Mouse (Mus musculus): ENCODE measurements around the gene Sost. TPM values are rescaled to one million over a fixed set of nuclear protein-coding genes. Genes with fewer than 3 reads are reported as not detected.
"Not testable (repeated sequence)": the region's sequence is repeated elsewhere in the genome, so short reads cannot be mapped to it uniquely, and the experiment has no call there.

Gene Sost
- polyA plus RNA-seq, 1 experiment from 2014 or later: 0.83 TPM

GRCm38 (mm10) chr11:101998258-101998657, 31.4 kb upstream of the Sost start:
- H3K27me3 ChIP-seq: no peaks in the 10 kb centered on the region
- H3K4me3 ChIP-seq (replicated peaks): no peak overlapping the region
- H3K27ac ChIP-seq: no peak overlapping the region
- H3K9me3 ChIP-seq (replicated peaks): no peaks in the 10 kb centered on the region
- H3K9ac ChIP-seq: no peak overlapping the region
- H3K4me2 ChIP-seq: no peak overlapping the region
- WGBS: 45% methylated on average over 5 of the region's 5 CpGs
- 0 out of 2 replicates have a peak, but pooled peaks cover 2% of the 10 kb centered on the region for H3K36me3 ChIP-seq
- H3K4me1 ChIP-seq: peaks cover 13% of the 10 kb centered on the region; the same call in 1 of the 2 replicates
- ATAC-seq (replicated peaks; ENCODE audit: low FRiP score): no peak

GRCm38 (mm10) chr11:101995938-101996337, 29.1 kb upstream of the Sost start:
- no peak overlapping the region for H3K9ac ChIP-seq
- H3K27me3 ChIP-seq: 0 out of 2 replicates have a peak, but pooled peaks cover 5% of the 10 kb centered on the region
- peaks cover 13% of the 10 kb centered on the region; the same call in 1 of the 2 replicates for H3K4me1 ChIP-seq
- no peak overlapping the region for H3K27ac ChIP-seq
- no peak for ATAC-seq (replicated peaks; ENCODE audit: low FRiP score)
- no peaks in the 10 kb centered on the region for H3K9me3 ChIP-seq (replicated peaks)
- 91% methylated on average over 7 of the region's 7 CpGs for WGBS
- no peak overlapping the region for H3K4me3 ChIP-seq (replicated peaks)
- no peak overlapping the region for H3K4me2 ChIP-seq
- 0 out of 2 replicates have a peak, but pooled peaks cover 2% of the 10 kb centered on the region for H3K36me3 ChIP-seq

GRCm38 (mm10) chr11:101994100-101994499, 27.3 kb upstream of the Sost start:
- WGBS: 67% methylated on average over 8 of the region's 8 CpGs
- H3K9ac ChIP-seq: no peak overlapping the region
- no peak overlapping the region for H3K4me3 ChIP-seq (replicated peaks)
- H3K4me2 ChIP-seq: no peak overlapping the region
- no peaks in the 10 kb centered on the region for H3K36me3 ChIP-seq
- no peak for ATAC-seq (replicated peaks; ENCODE audit: low FRiP score)
- H3K4me1 ChIP-seq: 0 out of 2 replicates have a peak, but pooled peaks cover 9% of the 10 kb centered on the region
- 0 out of 2 replicates have a peak, but pooled peaks cover 10% of the 10 kb centered on the region for H3K27me3 ChIP-seq
- H3K27ac ChIP-seq: no peak overlapping the region
- no peaks in the 10 kb centered on the region for H3K9me3 ChIP-seq (replicated peaks)

GRCm38 (mm10) chr11:101992411-101992810, 25.6 kb upstream of the Sost start:
- peaks cover 15% of the 10 kb centered on the region for H3K27me3 ChIP-seq
- no peaks in the 10 kb centered on the region for H3K4me1 ChIP-seq
- H3K4me3 ChIP-seq (replicated peaks): no peak overlapping the region
- 91% methylated on average over 7 of the region's 7 CpGs for WGBS
- ATAC-seq (replicated peaks; ENCODE audit: low FRiP score): no peak
- no peak overlapping the region for H3K9ac ChIP-seq
- no peaks in the 10 kb centered on the region for H3K36me3 ChIP-seq
- no peaks in the 10 kb centered on the region for H3K9me3 ChIP-seq (replicated peaks)
- H3K4me2 ChIP-seq: no peak overlapping the region
- no peak overlapping the region for H3K27ac ChIP-seq

GRCm38 (mm10) chr11:101991813-101992212, 25.0 kb upstream of the Sost start:
- no peaks in the 10 kb centered on the region for H3K36me3 ChIP-seq
- no peaks in the 10 kb centered on the region for H3K4me1 ChIP-seq
- peaks cover 21% of the 10 kb centered on the region for H3K27me3 ChIP-seq
- no peak overlapping the region for H3K4me3 ChIP-seq (replicated peaks)
- 73% methylated on average over 3 of the region's 3 CpGs for WGBS
- H3K27ac ChIP-seq: no peak overlapping the region
- no peak for ATAC-seq (replicated peaks; ENCODE audit: low FRiP score)
- no peak overlapping the region for H3K9ac ChIP-seq
- H3K9me3 ChIP-seq (replicated peaks): no peaks in the 10 kb centered on the region
- no peak overlapping the region for H3K4me2 ChIP-seq

GRCm38 (mm10) chr11:101990244-101990643, 23.4 kb upstream of the Sost start:
- H3K36me3 ChIP-seq: no peaks in the 10 kb centered on the region
- no peak overlapping the region for H3K27ac ChIP-seq
- no peak overlapping the region for H3K4me2 ChIP-seq
- 89% methylated on average over 3 of the region's 3 CpGs for WGBS
- ATAC-seq (replicated peaks; ENCODE audit: low FRiP score): no peak
- no peaks in the 10 kb centered on the region for H3K9me3 ChIP-seq (replicated peaks)
- H3K9ac ChIP-seq: no peak overlapping the region
- peaks cover 12% of the 10 kb centered on the region for H3K4me1 ChIP-seq
- no peak overlapping the region for H3K4me3 ChIP-seq (replicated peaks)
- peaks cover 26% of the 10 kb centered on the region for H3K27me3 ChIP-seq

GRCm38 (mm10) chr11:101986913-101987312, 20.1 kb upstream of the Sost start, which contains the start of gene Dusp3:
TSS of gene Dusp3 (minus strand) at chr11:101987013.
- WGBS: 86% methylated on average over 3 of the region's 3 CpGs
- Histone ChIP-seq H3K4me3 (replicated peaks) (0 out of 2 replicates have a peak within 1 kb of the TSS, but pooled peaks have one; percentile 3), H3K4me1 (peaks cover 45% of the 10 kb centered on the region), H3K27me3 (peaks cover 22% of the 10 kb centered on the region), H3K9me3 (replicated peaks) (no peaks in the 10 kb centered on the region), H3K9ac (no peak within 1 kb of the TSS), H3K4me2 (peak within 1 kb of the TSS; percentile 37), H3K36me3 (no peaks in the 10 kb centered on the region), H3K27ac (no peak within 1 kb of the TSS)
- ATAC-seq (replicated peaks; ENCODE audit: low FRiP score): no peak

- H3K9me3 ChIP-seq (replicated peaks): no peaks in the 10 kb centered on the region
- ATAC-seq (replicated peaks; ENCODE audit: low FRiP score): 0 out of 2 replicates have a peak, but pooled peaks have one; percentile 22
- H3K4me2 ChIP-seq: peak overlapping the region; percentile 37
- no peak overlapping the region for H3K27ac ChIP-seq
- no peak overlapping the region for H3K9ac ChIP-seq
- peaks cover 6% of the 10 kb centered on the region for H3K36me3 ChIP-seq
- H3K4me3 ChIP-seq (replicated peaks): 0 out of 2 replicates have a peak overlapping the region, but pooled peaks have one; percentile 3
- peaks cover 53% of the 10 kb centered on the region for H3K4me1 ChIP-seq
- H3K27me3 ChIP-seq: peaks cover 23% of the 10 kb centered on the region
- 5% methylated on average over 10 of the region's 10 CpGs for WGBS
These were observed 19.2 kb upstream of the Sost start for GRCm38 (mm10) chr11:101985990-101986389.

GRCm38 (mm10) chr11:101985450-101985849, 18.6 kb upstream of the Sost start:
- Histone ChIP-seq H3K27ac (peak overlapping the region; percentile 93), H3K27me3 (peaks cover 18% of the 10 kb centered on the region), H3K4me1 (peaks cover 58% of the 10 kb centered on the region), H3K36me3 (peaks cover 11% of the 10 kb centered on the region)
- H3K9ac ChIP-seq; H3K4me3 ChIP-seq (replicated peaks); H3K4me2 ChIP-seq; ATAC-seq (replicated peaks; ENCODE audit: low FRiP score); H3K9me3 ChIP-seq (replicated peaks): not testable (repeated sequence)
- 54% methylated on average over 6 of the region's 6 CpGs for WGBS

- H3K4me1 ChIP-seq: peaks cover 58% of the 10 kb centered on the region
- H3K9ac ChIP-seq: peak within 1 kb of the TSS; percentile 46
- peak; percentile 86 for ATAC-seq (replicated peaks; ENCODE audit: low FRiP score)
- peak within 1 kb of the TSS; percentile 93 for H3K4me2 ChIP-seq
- peaks cover 19% of the 10 kb centered on the region for H3K36me3 ChIP-seq
- H3K4me3 ChIP-seq (replicated peaks): peak within 1 kb of the TSS; percentile 60
- peaks cover 18% of the 10 kb centered on the region for H3K27me3 ChIP-seq
- H3K9me3 ChIP-seq (replicated peaks): no peaks in the 10 kb centered on the region
- under 1% methylated on average over 71 of the region's 71 CpGs for WGBS
- H3K27ac ChIP-seq: peak within 1 kb of the TSS; percentile 93
These were observed 17.5 kb upstream of the Sost start, which contains the start of gene Cfap97d1 for GRCm38 (mm10) chr11:101984054-101985025. TSS of gene Cfap97d1 (plus strand) at chr11:101984279.

GRCm38 (mm10) chr11:101983431-101983921, 16.7 kb upstream of the Sost start:
- 59% methylated on average over 10 of the region's 10 CpGs for WGBS
- peaks cover 18% of the 10 kb centered on the region for H3K27me3 ChIP-seq
- peaks cover 59% of the 10 kb centered on the region for H3K4me1 ChIP-seq
- H3K4me3 ChIP-seq (replicated peaks): peak overlapping the region; percentile 60
- no peaks in the 10 kb centered on the region for H3K9me3 ChIP-seq (replicated peaks)
- peaks cover 28% of the 10 kb centered on the region for H3K36me3 ChIP-seq
- H3K9ac ChIP-seq: no peak overlapping the region
- H3K4me2 ChIP-seq: peak overlapping the region; percentile 93
- H3K27ac ChIP-seq: peak overlapping the region; percentile 93
- no peak for ATAC-seq (replicated peaks; ENCODE audit: low FRiP score)

GRCm38 (mm10) chr11:101982981-101983411, 16.2 kb upstream of the Sost start:
- Histone ChIP-seq H3K27ac (peak overlapping the region; percentile 93), H3K36me3 (peaks cover 31% of the 10 kb centered on the region), H3K4me2 (peak overlapping the region; percentile 93), H3K9ac (no peak overlapping the region), H3K4me3 (replicated peaks) (0 out of 2 replicates have a peak overlapping the region, but pooled peaks have one; percentile 6), H3K9me3 (replicated peaks) (no peaks in the 10 kb centered on the region), H3K4me1 (peaks cover 64% of the 10 kb centered on the region), H3K27me3 (peaks cover 18% of the 10 kb centered on the region)
- ATAC-seq (replicated peaks; ENCODE audit: low FRiP score): no peak
- 63% methylated on average over 6 of the region's 6 CpGs for WGBS

All from kidney, embryonic 15.5 days (tissue).